Mouse (Mus musculus): ENCODE measurements around the gene 1700029F12Rik.
"Not testable (repeated sequence)": the region's sequence is repeated elsewhere in the genome, so short reads cannot be mapped to it uniquely, and the experiment has no call there.

The 1700029F12Rik gene

GRCm38 (mm10) chr13:97034262-97034661 lies at the start of gene 1700029F12Rik:
Gene 1700029F12Rik, minus strand, starts transcription at chr13:97034362.
- DNase-seq (ENCODE audit: low spot score), result no peak

- no peak for DNase-seq (ENCODE audit: low spot score)
Measured at GRCm38 (mm10) chr13:97082432-97082831, 48.3 kb upstream of the 1700029F12Rik start.

- no peak for DNase-seq (ENCODE audit: low spot score)
Measured at GRCm38 (mm10) chr13:97080615-97081014, 46.5 kb upstream of the 1700029F12Rik start.

GRCm38 (mm10) chr13:97080201-97080600 lies 46.0 kb upstream of the 1700029F12Rik start:
- DNase-seq (ENCODE audit: low spot score), result no peak

GRCm38 (mm10) chr13:97077556-97077955 lies 43.4 kb upstream of the 1700029F12Rik start:
- no peak for DNase-seq (ENCODE audit: low spot score)

- no peak for DNase-seq (ENCODE audit: low spot score)
Measured at GRCm38 (mm10) chr13:97073497-97073896, 39.3 kb upstream of the 1700029F12Rik start.

GRCm38 (mm10) chr13:97071626-97072241 lies 37.6 kb upstream of the 1700029F12Rik start:
- no peak for DNase-seq (ENCODE audit: low spot score)

- DNase-seq (ENCODE audit: low spot score), result no peak
Measured at GRCm38 (mm10) chr13:97070931-97071625, 36.9 kb upstream of the 1700029F12Rik start.

- DNase-seq (ENCODE audit: low spot score), result no peak
Measured at GRCm38 (mm10) chr13:97068151-97068550, 34.0 kb upstream of the 1700029F12Rik start.

GRCm38 (mm10) chr13:97067691-97068090 lies 33.5 kb upstream of the 1700029F12Rik start:
- no peak for DNase-seq (ENCODE audit: low spot score)

GRCm38 (mm10) chr13:97066649-97067550 lies 32.7 kb upstream of the 1700029F12Rik start, which contains the start of gene Fam169a:
Gene Fam169a, plus strand, starts transcription at chr13:97067286.
- no peak for DNase-seq (ENCODE audit: low spot score)

- DNase-seq (ENCODE audit: low spot score), result not testable (repeated sequence)
Measured at GRCm38 (mm10) chr13:97064844-97065621, 30.9 kb upstream of the 1700029F12Rik start.

- DNase-seq (ENCODE audit: low spot score), result no peak
Measured at GRCm38 (mm10) chr13:97064413-97064812, 30.3 kb upstream of the 1700029F12Rik start.

GRCm38 (mm10) chr13:97063431-97063830 lies 29.3 kb upstream of the 1700029F12Rik start:
- no peak for DNase-seq (ENCODE audit: low spot score)

- no peak for DNase-seq (ENCODE audit: low spot score)
Measured at GRCm38 (mm10) chr13:97062151-97062550, 28.0 kb upstream of the 1700029F12Rik start.

- no peak for DNase-seq (ENCODE audit: low spot score)
Measured at GRCm38 (mm10) chr13:97060331-97060730, 26.2 kb upstream of the 1700029F12Rik start.

- DNase-seq (ENCODE audit: low spot score), result no peak
Measured at GRCm38 (mm10) chr13:97059746-97060145, 25.6 kb upstream of the 1700029F12Rik start.

GRCm38 (mm10) chr13:97057817-97058216 lies 23.7 kb upstream of the 1700029F12Rik start:
- no peak for DNase-seq (ENCODE audit: low spot score)

GRCm38 (mm10) chr13:97053844-97054243 lies 19.7 kb upstream of the 1700029F12Rik start:
- no peak for DNase-seq (ENCODE audit: low spot score)

- peak; percentile 31 for DNase-seq (ENCODE audit: low spot score)
Measured at GRCm38 (mm10) chr13:97052667-97053066, 18.5 kb upstream of the 1700029F12Rik start.

GRCm38 (mm10) chr13:97051158-97051557 lies 17.0 kb upstream of the 1700029F12Rik start:
- no peak for DNase-seq (ENCODE audit: low spot score)

- DNase-seq (ENCODE audit: low spot score), result no peak
Measured at GRCm38 (mm10) chr13:97030075-97030474, 4.1 kb downstream of the 1700029F12Rik start.

Data from urinary bladder, postnatal 10 days (tissue).